Mouse (Mus musculus) forebrain, embryonic 11.5 days (tissue): ENCODE results near the gene Tigit. TPM values are rescaled to one million over a fixed set of nuclear protein-coding genes. Genes with fewer than 3 reads are reported as not detected.

Experiments used
- ATAC-seq: fragments of 200-750 bp; cut with Nextera tagmentation; replicated peaks from 2 replicates; pipeline ENCODE4 v1.8.0; 2017; ENCODE audit warnings: moderate TSS enrichment; ENCODE audit not compliant: low FRiP score
- DNase-seq: peaks from one replicate; pipeline ENCODE4 v3.0.0-alpha.2; 2017; ENCODE audit warnings: low spot score
- H3K27ac ChIP-seq: fragments of 300-500 bp; sonication (generic); 2 replicates; pipeline ENCODE4 v1.5.1; 2014; ENCODE audit warnings: low read depth, low read length
- H3K27me3 ChIP-seq: fragments of 300-500 bp; sonication (generic); 2 replicates; pipeline ENCODE4 v1.6.1; 2014; ENCODE audit warnings: mild to moderate bottlenecking, low read length, mixed read lengths; ENCODE audit not compliant: control insufficient read depth, insufficient read depth
- H3K36me3 ChIP-seq: fragments of 300-500 bp; sonication (generic); 2 replicates; pipeline ENCODE4 v1.6.1; 2014; ENCODE audit warnings: mild to moderate bottlenecking, low read length, moderate library complexity, mixed read lengths; ENCODE audit not compliant: control insufficient read depth, insufficient read depth
- H3K4me1 ChIP-seq: fragments of 300-500 bp; sonication (generic); replicated peaks from 2 replicates; pipeline ENCODE4 v1.6.1; 2014; ENCODE audit warnings: low read length, mixed read lengths; ENCODE audit not compliant: control insufficient read depth, insufficient read depth
- H3K4me2 ChIP-seq: fragments of 300-500 bp; sonication (generic); 2 replicates; pipeline ENCODE4 v1.6.1; 2014; ENCODE audit warnings: low read depth, mild to moderate bottlenecking, low read length, moderate library complexity, mixed read lengths; ENCODE audit not compliant: severe bottlenecking
- H3K4me3 ChIP-seq: fragments of 300-500 bp; sonication (generic); 2 replicates; pipeline ENCODE4 v1.5.1; 2014; ENCODE audit warnings: low read depth, low read length
- H3K9ac ChIP-seq: fragments of 300-500 bp; sonication (generic); 2 replicates; pipeline ENCODE4 v1.6.1; 2014; ENCODE audit warnings: low read length
- H3K9me3 ChIP-seq: fragments of 300-500 bp; sonication (generic); 2 replicates; pipeline ENCODE4 v1.6.1; 2016; ENCODE audit warnings: low read length, mixed read lengths; ENCODE audit not compliant: control insufficient read depth
- WGBS: fragments of 180-500 bp; shearing (Covaris S2); extraction: QIAGEN DNeasy Blood & Tissue Kit; methylation state at CpG from one replicate; pipeline ENCODE4 v1.1.7; 2014; 5-methylcytosine and 5-hydroxymethylcytosine counted together
- polyA plus RNA-seq: library from polyadenylated mRNA; unstranded; fragments of >200 nt; fragmentation: Nextera tagmentation; extraction: Ambion mirVana; gene quantifications from 2 replicates; pipeline ENCODE4 v1.2.1, GENCODE M21; 2014

The Tigit gene
- polyA plus RNA-seq, 1 experiment from 2014 or later: not detected

GRCm38 (mm10) chr16:43654269-43654668 is 9.7 kb downstream of the Tigit start:
- Histone ChIP-seq H3K27me3 (no peaks in the 10 kb centered on the region), H3K4me3 (no peak overlapping the region), H3K27ac (no peak overlapping the region), H3K4me2 (no peak overlapping the region), H3K9me3 (no peaks in the 10 kb centered on the region), H3K36me3 (no peaks in the 10 kb centered on the region), H3K4me1 (no peaks in the 10 kb centered on the region), H3K9ac (no peak overlapping the region)
- 94% methylated on average over 3 of the region's 3 CpGs for WGBS
- ATAC-seq (no peak), DNase-seq (no peak)

- H3K27ac ChIP-seq: no peak overlapping the region
- ATAC-seq: no peak
Observed at GRCm38 (mm10) chr16:43653288-43653687, 10.7 kb downstream of the Tigit start.

GRCm38 (mm10) chr16:43650355-43651080 is 13.4 kb downstream of the Tigit start:
- H3K36me3 ChIP-seq: no peaks in the 10 kb centered on the region
- no peaks in the 10 kb centered on the region for H3K27me3 ChIP-seq
- DNase-seq: no peak
- H3K4me1 ChIP-seq: no peaks in the 10 kb centered on the region
- no peak overlapping the region for H3K4me3 ChIP-seq
- H3K27ac ChIP-seq: no peak overlapping the region
- no peaks in the 10 kb centered on the region for H3K9me3 ChIP-seq
- 97% methylated on average over 2 of the region's 3 CpGs for WGBS
- H3K9ac ChIP-seq: no peak overlapping the region
- no peak for ATAC-seq
- H3K4me2 ChIP-seq: no peak overlapping the region

More at GRCm38 (mm10) chr16:43653288-43653687, 10.7 kb downstream of the Tigit start:
- DNase-seq: no peak
- H3K4me1 ChIP-seq: no peaks in the 10 kb centered on the region
- WGBS: 80% methylated on average over 2 of the region's 2 CpGs
- H3K9ac ChIP-seq: no peak overlapping the region
- no peaks in the 10 kb centered on the region for H3K27me3 ChIP-seq
- no peaks in the 10 kb centered on the region for H3K36me3 ChIP-seq
- H3K4me3 ChIP-seq: no peak overlapping the region
- H3K9me3 ChIP-seq: no peaks in the 10 kb centered on the region
- no peak overlapping the region for H3K4me2 ChIP-seq

GRCm38 (mm10) chr16:43647641-43648040 is 16.3 kb downstream of the Tigit start:
- no peak for ATAC-seq
- Histone ChIP-seq H3K36me3 (no peaks in the 10 kb centered on the region), H3K4me1 (no peaks in the 10 kb centered on the region), H3K4me2 (no peak overlapping the region), H3K27ac (no peak overlapping the region), H3K27me3 (no peaks in the 10 kb centered on the region), H3K9me3 (no peaks in the 10 kb centered on the region), H3K4me3 (no peak overlapping the region), H3K9ac (no peak overlapping the region)
- WGBS: 91% methylated on average over 1 of the region's 1 CpGs
- DNase-seq: no peak

GRCm38 (mm10) chr16:43646943-43647342 is 17.0 kb downstream of the Tigit start:
- no peak overlapping the region for H3K9ac ChIP-seq
- H3K36me3 ChIP-seq: no peaks in the 10 kb centered on the region
- no peaks in the 10 kb centered on the region for H3K27me3 ChIP-seq
- no peaks in the 10 kb centered on the region for H3K4me1 ChIP-seq
- no peak overlapping the region for H3K27ac ChIP-seq
- ATAC-seq: no peak
- WGBS: 91% methylated on average over 3 of the region's 3 CpGs
- H3K4me2 ChIP-seq: no peak overlapping the region
- DNase-seq: no peak
- no peaks in the 10 kb centered on the region for H3K9me3 ChIP-seq
- no peak overlapping the region for H3K4me3 ChIP-seq

- DNase-seq: no peak
- no peak overlapping the region for H3K4me3 ChIP-seq
- H3K4me1 ChIP-seq: no peaks in the 10 kb centered on the region
- no peak overlapping the region for H3K9ac ChIP-seq
- no peaks in the 10 kb centered on the region for H3K9me3 ChIP-seq
- H3K27me3 ChIP-seq: no peaks in the 10 kb centered on the region
- 79% methylated on average over 4 of the region's 4 CpGs for WGBS
- H3K4me2 ChIP-seq: no peak overlapping the region
- ATAC-seq: no peak
- H3K36me3 ChIP-seq: no peaks in the 10 kb centered on the region
- H3K27ac ChIP-seq: no peak overlapping the region
Observed at GRCm38 (mm10) chr16:43645879-43646278, 18.1 kb downstream of the Tigit start.

- no peak for DNase-seq
- WGBS: 88% methylated on average over 8 of the region's 8 CpGs
- Histone ChIP-seq H3K27me3 (no peaks in the 10 kb centered on the region), H3K4me3 (no peak overlapping the region), H3K27ac (no peak overlapping the region), H3K9ac (no peak overlapping the region), H3K4me1 (no peaks in the 10 kb centered on the region), H3K36me3 (no peaks in the 10 kb centered on the region), H3K9me3 (no peaks in the 10 kb centered on the region), H3K4me2 (no peak overlapping the region)
- no peak for ATAC-seq
Observed at GRCm38 (mm10) chr16:43641230-43641629, 22.7 kb downstream of the Tigit start.

GRCm38 (mm10) chr16:43638406-43639049 is 25.4 kb downstream of the Tigit start:
- H3K4me1 ChIP-seq: no peaks in the 10 kb centered on the region
- H3K27ac ChIP-seq: no peak overlapping the region
- no peak overlapping the region for H3K4me2 ChIP-seq
- no peak for DNase-seq
- H3K27me3 ChIP-seq: no peaks in the 10 kb centered on the region
- no peak for ATAC-seq
- no peak overlapping the region for H3K4me3 ChIP-seq
- H3K9ac ChIP-seq: no peak overlapping the region
- 88% methylated on average over 21 of the region's 21 CpGs for whole genome bisulfite sequencing
- H3K9me3 ChIP-seq: no peaks in the 10 kb centered on the region
- no peaks in the 10 kb centered on the region for H3K36me3 ChIP-seq

GRCm38 (mm10) chr16:43637241-43637640 is 26.7 kb downstream of the Tigit start:
- Histone ChIP-seq H3K9ac (no peak overlapping the region), H3K27ac (no peak overlapping the region), H3K4me1 (no peaks in the 10 kb centered on the region), H3K9me3 (no peaks in the 10 kb centered on the region), H3K4me2 (no peak overlapping the region), H3K27me3 (no peaks in the 10 kb centered on the region), H3K36me3 (no peaks in the 10 kb centered on the region), H3K4me3 (no peak overlapping the region)
- 94% methylated on average over 8 of the region's 8 CpGs for WGBS
- ATAC-seq (no peak), DNase-seq (no peak)
